Mouse (Mus musculus) hindbrain, embryonic 15.5 days (tissue): ENCODE data around the gene Gm815. TPM values are rescaled to one million over a fixed set of nuclear protein-coding genes. Genes with fewer than 3 reads are reported as not detected.

Source experiments
- ATAC-seq: fragments of 200-750 bp; cut with Nextera tagmentation; 2 replicates; pipeline ENCODE4 v1.8.0; 2017; ENCODE audit warnings: low read depth, moderate number of reproducible peaks, moderate TSS enrichment; ENCODE audit not compliant: low FRiP score
- H3K27ac ChIP-seq: fragments of 300-500 bp; sonication (generic); replicated peaks from 2 replicates; pipeline ENCODE4 v1.5.1; 2015; ENCODE audit warnings: mild to moderate bottlenecking, inconsistent platforms
- H3K27me3 ChIP-seq: fragments of 300-500 bp; sonication (generic); 2 replicates; pipeline ENCODE4 v1.6.1; 2015; ENCODE audit warnings: control low read depth, inconsistent platforms
- H3K36me3 ChIP-seq: fragments of 300-500 bp; sonication (generic); 2 replicates; pipeline ENCODE4 v1.6.1; 2015; ENCODE audit warnings: control low read depth, inconsistent platforms
- H3K4me1 ChIP-seq: fragments of 300-500 bp; sonication (generic); replicated peaks from 2 replicates; pipeline ENCODE4 v1.6.1; 2015; ENCODE audit warnings: control low read depth, inconsistent platforms
- H3K4me2 ChIP-seq: fragments of 300-500 bp; sonication (generic); 2 replicates; pipeline ENCODE4 v1.6.1; 2015; ENCODE audit warnings: moderate library complexity, mild to moderate bottlenecking, inconsistent platforms
- H3K4me3 ChIP-seq: fragments of 300-500 bp; sonication (generic); 2 replicates; pipeline ENCODE4 v1.5.1; 2015; ENCODE audit warnings: mild to moderate bottlenecking, inconsistent platforms
- H3K9ac ChIP-seq: fragments of 300-500 bp; sonication (generic); 2 replicates; pipeline ENCODE4 v1.6.1; 2015; ENCODE audit warnings: inconsistent platforms
- H3K9me3 ChIP-seq: fragments of 300-500 bp; sonication (generic); 2 replicates; pipeline ENCODE4 v1.6.1; 2016; ENCODE audit warnings: control low read depth, inconsistent platforms
- WGBS: fragments of 180-500 bp; shearing (Covaris S2); methylation state at CpG from one replicate; pipeline ENCODE4 v1.1.7; 2015; 5-methylcytosine and 5-hydroxymethylcytosine counted together
- polyA plus RNA-seq: library from polyadenylated mRNA; unstranded; fragments of >200 nt; fragmentation: Nextera tagmentation; extraction: Ambion mirVana; gene quantifications from 2 replicates; pipeline ENCODE4 v1.2.1, GENCODE M21; 2015

Gene Gm815
- polyA plus RNA-seq, 1 experiment from 2014 or later: not detected

DNA sequence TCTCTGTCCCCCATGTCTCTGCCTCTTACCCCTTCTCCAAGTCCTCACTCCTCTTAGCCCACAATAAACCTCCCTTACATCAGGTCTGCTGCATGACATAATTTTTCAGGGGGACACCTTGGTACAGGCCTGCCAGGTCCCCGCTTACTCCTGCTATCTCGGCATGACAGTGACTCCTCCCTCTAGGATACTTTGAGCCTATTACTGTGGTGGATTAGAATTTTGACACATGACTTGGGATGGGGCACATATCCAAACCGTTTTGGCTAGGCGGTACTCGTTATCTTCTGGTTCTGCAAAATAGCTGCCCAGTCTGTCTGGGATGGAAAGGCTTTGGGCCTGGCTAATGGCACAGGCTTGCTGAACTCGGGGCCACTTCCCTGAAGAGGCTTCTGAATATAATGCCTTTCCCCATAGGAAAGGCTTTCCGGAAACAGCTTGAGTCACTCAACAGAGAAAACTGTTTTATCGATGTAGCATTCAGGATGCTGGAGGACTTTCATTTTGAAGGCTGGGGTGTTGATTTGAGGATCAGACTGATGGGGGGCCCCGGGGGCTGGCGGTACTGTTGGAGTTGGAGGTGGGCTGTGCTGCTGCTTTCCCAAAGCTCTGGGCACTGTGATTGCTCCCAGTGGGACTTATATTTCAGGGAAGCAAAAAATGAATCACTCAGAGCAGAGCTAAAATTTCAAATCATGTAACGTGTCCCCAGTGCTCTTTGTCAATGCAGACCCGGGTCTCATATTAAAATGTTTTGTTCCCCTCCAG lies 27.1 kb upstream of the Gm815 start:
- ATAC-seq: no peak

DNA sequence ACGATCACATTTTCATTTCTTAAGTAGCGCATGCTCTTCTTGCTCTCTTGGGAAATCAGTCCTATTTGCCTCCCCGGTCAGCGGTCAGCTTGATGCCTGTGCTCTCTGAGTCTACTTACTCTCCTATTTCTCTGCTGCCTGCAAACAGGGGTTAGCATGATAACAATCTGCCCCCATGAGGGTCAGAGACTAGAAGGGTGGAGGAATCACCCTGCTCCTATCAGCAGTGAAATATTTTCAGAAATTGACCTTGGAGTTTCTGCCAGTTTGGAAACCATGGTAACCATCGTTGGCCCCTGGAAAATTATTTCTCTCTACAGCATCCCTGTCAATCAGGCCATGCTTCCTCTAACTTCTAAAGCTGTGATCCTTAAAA lies 26.5 kb upstream of the Gm815 start:
- H3K9me3 ChIP-seq: no peaks in the 10 kb centered on the region
- H3K4me2 ChIP-seq: no peak overlapping the region
- WGBS: 41% methylated on average over 5 of the region's 5 CpGs
- H3K27me3 ChIP-seq: no peaks in the 10 kb centered on the region
- no peak for ATAC-seq
- no peak overlapping the region for H3K4me3 ChIP-seq
- H3K36me3 ChIP-seq: no peaks in the 10 kb centered on the region
- H3K4me1 ChIP-seq: peaks cover 12% of the 10 kb centered on the region
- no peak overlapping the region for H3K9ac ChIP-seq
- 0 out of 2 replicates have a peak overlapping the region, but pooled peaks have one; percentile 36 for H3K27ac ChIP-seq

More for the DNA sequence above, 27.1 kb upstream of the Gm815 start:
- WGBS: 71% methylated on average over 12 of the region's 12 CpGs
- H3K36me3 ChIP-seq: no peaks in the 10 kb centered on the region
- H3K4me2 ChIP-seq: no peak overlapping the region
- H3K9ac ChIP-seq: no peak overlapping the region
- H3K27me3 ChIP-seq: no peaks in the 10 kb centered on the region
- H3K9me3 ChIP-seq: no peaks in the 10 kb centered on the region
- H3K27ac ChIP-seq: peak overlapping the region; percentile 36; the same call in 1 of the 2 replicates
- H3K4me3 ChIP-seq: no peak overlapping the region
- peaks cover 12% of the 10 kb centered on the region for H3K4me1 ChIP-seq

DNA sequence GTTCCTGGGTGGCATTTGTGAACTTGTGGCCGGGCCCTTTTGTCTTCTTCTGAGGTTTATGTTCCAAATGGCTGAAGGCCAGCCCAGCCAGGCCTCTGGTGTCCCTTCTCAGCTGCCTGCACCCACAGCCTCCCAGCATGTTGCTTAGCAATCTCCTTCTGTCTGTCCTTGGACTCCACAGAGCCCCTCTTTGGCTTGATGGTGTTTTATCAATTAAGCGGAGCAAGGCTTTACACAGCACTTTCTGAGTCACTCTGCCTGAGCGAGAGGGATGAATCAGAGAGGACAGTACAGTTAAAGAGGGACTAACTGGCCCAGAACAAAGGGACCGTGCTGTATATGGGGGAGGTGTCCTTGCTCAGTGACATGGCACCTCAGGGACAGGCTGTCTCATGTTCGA lies 22.0 kb upstream of the Gm815 start:
- H3K27me3 ChIP-seq: no peaks in the 10 kb centered on the region
- H3K27ac ChIP-seq: no peak overlapping the region
- ATAC-seq: peak; percentile 65; the same call in 1 of the 2 replicates
- H3K4me1 ChIP-seq: peaks cover 22% of the 10 kb centered on the region
- no peaks in the 10 kb centered on the region for H3K36me3 ChIP-seq
- H3K4me2 ChIP-seq: no peak overlapping the region
- H3K9ac ChIP-seq: no peak overlapping the region
- whole genome bisulfite sequencing: 62% methylated on average over 5 of the region's 5 CpGs
- no peak overlapping the region for H3K4me3 ChIP-seq
- H3K9me3 ChIP-seq: no peaks in the 10 kb centered on the region

DNA sequence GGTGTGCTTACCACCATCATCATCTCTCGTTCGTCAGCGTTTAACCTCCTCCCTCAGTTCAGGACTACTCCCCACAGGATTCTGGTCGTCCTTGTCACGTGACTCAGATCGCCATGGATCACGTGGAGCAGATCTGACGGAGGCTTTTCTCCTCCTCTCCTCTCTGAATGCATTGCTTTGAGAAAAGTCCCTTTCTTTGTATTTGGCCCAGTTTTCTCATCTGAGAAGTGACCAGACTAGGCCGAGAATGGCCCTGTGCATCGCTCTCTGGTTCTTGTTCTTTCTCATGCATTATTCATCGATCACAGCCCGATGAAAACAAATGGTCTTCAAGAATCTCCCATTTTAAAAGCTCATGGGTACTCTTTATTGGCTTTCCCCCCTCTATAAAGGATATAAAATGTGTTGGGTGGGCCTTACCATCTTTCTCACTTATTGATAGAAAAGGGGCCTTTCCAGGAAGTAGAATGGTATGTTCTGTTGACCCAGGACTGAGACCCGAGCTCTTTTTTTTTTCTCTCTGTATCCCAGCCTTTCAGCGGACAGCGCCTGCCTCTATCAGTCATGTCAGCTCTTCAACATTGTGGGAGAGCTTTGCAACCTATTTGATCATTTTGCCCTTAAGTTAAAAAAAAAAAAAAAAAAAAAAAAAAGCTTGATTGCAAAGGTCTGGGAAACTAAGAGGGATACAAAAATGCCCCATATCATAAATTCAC lies 20.5 kb upstream of the Gm815 start:
- Histone ChIP-seq H3K27me3 (no peaks in the 10 kb centered on the region), H3K4me2 (no peak overlapping the region), H3K36me3 (no peaks in the 10 kb centered on the region), H3K9ac (no peak overlapping the region), H3K4me3 (no peak overlapping the region), H3K9me3 (no peaks in the 10 kb centered on the region), H3K4me1 (peaks cover 20% of the 10 kb centered on the region), H3K27ac (no peak overlapping the region)
- 41% methylated on average over 15 of the region's 15 CpGs for WGBS
- no peak for ATAC-seq

DNA sequence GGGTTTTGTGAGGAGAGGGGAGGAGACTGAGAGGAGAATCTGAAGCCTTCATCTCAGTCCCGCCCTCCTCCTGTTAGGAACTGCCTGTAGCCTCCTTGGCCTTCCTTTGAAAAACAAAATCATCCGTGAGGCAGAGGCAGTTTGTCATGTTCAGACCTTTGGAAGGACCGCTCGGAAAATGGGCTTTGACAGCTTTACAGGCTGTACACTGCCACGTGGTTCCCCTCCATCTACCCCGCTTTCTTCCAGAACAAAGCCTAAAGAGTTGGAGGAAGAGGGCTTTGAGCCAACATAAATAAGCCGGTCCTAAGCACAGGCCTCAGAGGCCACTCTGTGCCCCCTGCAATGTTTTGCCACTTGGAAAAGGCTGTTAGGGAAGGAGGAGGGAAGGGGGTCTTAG lies 19.9 kb upstream of the Gm815 start:
- Histone ChIP-seq H3K4me3 (no peak overlapping the region), H3K9me3 (no peaks in the 10 kb centered on the region), H3K27me3 (no peaks in the 10 kb centered on the region), H3K4me2 (no peak overlapping the region), H3K27ac (0 out of 2 replicates have a peak overlapping the region, but pooled peaks have one; percentile 10), H3K36me3 (no peaks in the 10 kb centered on the region), H3K9ac (no peak overlapping the region), H3K4me1 (peaks cover 26% of the 10 kb centered on the region)
- peak; percentile 80 for ATAC-seq
- 16% methylated on average over 7 of the region's 7 CpGs for WGBS

DNA sequence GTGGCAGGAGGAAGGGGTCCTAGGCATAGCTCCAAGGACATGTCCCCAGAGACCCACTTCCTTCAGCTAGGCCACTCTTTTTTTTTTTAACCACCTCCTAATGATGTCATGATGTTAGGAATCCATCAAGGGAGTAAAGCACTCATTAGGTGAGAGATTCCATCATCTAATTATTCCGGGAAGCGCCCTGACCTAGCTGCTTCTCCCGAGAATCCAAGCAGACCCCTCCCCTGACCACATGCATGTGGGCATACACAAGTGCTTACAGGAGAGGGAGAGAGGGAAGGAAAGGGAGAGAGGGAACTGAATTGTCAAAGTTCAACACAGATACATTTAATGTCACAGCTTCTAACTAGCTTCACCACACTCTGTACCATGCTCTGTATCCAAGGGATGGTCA lies 16.1 kb upstream of the Gm815 start:
- Histone ChIP-seq H3K4me3 (no peak overlapping the region), H3K27ac (no peak overlapping the region), H3K9me3 (no peaks in the 10 kb centered on the region), H3K4me1 (peaks cover 42% of the 10 kb centered on the region), H3K4me2 (no peak overlapping the region), H3K36me3 (no peaks in the 10 kb centered on the region), H3K9ac (no peak overlapping the region), H3K27me3 (no peaks in the 10 kb centered on the region)
- no peak for ATAC-seq
- 43% methylated on average over 3 of the region's 3 CpGs for WGBS

DNA sequence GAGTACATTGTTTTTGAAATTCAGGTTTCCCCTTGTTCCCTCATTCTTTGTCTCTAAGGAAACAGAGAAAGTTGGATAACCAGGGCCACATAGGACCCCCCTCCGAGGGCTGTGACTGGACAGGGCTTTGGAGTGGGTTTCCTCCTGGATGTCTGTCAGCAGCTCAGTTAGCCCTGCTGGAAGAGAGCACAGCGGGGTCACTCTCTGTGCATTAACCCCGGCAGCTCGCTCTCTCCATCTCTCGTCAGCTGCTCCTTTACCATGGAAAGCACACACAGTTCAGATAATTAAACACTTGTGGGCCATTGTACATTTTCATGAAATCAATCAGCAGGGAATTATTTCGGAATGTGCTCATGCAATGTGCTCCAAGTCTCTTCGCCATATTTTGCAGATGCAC lies 15.4 kb upstream of the Gm815 start:
- Histone ChIP-seq H3K9me3 (no peaks in the 10 kb centered on the region), H3K27me3 (no peaks in the 10 kb centered on the region), H3K36me3 (no peaks in the 10 kb centered on the region), H3K4me2 (no peak overlapping the region), H3K4me1 (peaks cover 40% of the 10 kb centered on the region), H3K4me3 (no peak overlapping the region), H3K9ac (no peak overlapping the region), H3K27ac (no peak overlapping the region)
- no peak for ATAC-seq
- 21% methylated on average over 7 of the region's 7 CpGs for WGBS

DNA sequence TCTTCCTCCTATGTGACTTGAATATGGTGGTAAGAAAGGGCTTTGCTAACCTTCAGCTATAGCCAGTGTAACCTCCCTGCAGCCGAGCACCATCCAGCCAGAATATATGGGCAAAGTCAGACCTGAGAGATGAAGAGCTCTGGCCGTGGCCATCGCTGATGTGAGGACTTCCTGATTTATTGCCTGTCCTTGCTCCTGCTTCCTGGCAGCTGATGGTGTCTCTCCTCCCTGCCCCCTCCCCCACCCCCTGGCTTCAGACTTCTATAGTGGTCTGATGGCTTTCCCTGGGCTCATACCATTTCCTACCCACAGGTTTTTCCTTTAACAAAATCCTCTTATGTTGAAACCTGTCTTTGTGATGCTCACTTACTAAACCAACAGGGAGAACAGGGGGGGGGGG lies 14.6 kb upstream of the Gm815 start:
- Histone ChIP-seq H3K4me3 (no peak overlapping the region), H3K4me1 (peaks cover 32% of the 10 kb centered on the region), H3K9ac (no peak overlapping the region), H3K27ac (no peak overlapping the region), H3K36me3 (no peaks in the 10 kb centered on the region), H3K4me2 (no peak overlapping the region), H3K9me3 (no peaks in the 10 kb centered on the region), H3K27me3 (no peaks in the 10 kb centered on the region)
- no peak for ATAC-seq
- WGBS: 33% methylated on average over 3 of the region's 3 CpGs

DNA sequence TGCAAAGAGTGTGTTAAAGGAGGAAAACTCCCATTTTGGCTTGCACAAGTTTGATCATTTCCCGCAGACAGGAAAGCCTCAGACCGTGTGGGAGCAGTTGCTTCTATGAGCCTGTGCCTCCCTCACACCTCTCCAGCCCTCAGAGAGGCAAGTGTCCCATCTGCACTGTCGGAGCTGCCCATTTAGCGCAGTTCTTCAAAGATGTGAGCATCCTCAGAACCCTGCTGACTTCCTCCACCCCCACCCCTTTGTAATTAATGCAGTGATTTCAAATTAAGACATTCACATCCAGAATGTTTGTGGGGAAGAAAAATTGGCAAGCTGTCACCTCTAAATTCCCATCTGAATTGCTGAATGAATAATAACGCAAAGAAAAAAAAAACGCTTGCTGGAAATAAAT lies 12.8 kb upstream of the Gm815 start:
- ATAC-seq: no peak
- Histone ChIP-seq H3K27ac (no peak overlapping the region), H3K4me2 (no peak overlapping the region), H3K4me3 (no peak overlapping the region), H3K27me3 (no peaks in the 10 kb centered on the region), H3K4me1 (peaks cover 41% of the 10 kb centered on the region), H3K9ac (no peak overlapping the region), H3K36me3 (no peaks in the 10 kb centered on the region), H3K9me3 (no peaks in the 10 kb centered on the region)
- WGBS: 27% methylated on average over 6 of the region's 6 CpGs

DNA sequence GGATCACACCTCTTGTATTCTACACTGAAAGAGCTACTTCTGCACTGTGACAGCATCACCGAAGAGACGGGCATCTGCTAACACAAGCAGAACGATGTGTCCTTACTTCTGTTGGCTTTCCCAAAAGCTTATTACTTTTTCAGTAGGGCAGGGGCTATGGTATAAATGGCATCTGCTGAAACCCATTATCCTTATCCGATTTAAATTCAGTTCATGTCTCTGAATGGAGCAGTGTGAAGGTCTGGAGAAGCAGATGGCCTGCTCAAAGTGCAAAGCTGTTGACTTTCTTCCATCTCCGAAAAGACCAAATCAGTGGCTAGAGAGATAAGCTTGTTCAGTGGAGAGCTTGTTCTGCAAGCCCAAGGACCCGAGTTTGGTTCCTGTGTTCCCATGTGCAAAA lies 10.1 kb upstream of the Gm815 start:
- Histone ChIP-seq H3K27me3 (no peaks in the 10 kb centered on the region), H3K9me3 (no peaks in the 10 kb centered on the region), H3K4me1 (peaks cover 27% of the 10 kb centered on the region), H3K4me2 (no peak overlapping the region), H3K36me3 (no peaks in the 10 kb centered on the region), H3K27ac (no peak overlapping the region), H3K9ac (no peak overlapping the region), H3K4me3 (no peak overlapping the region)
- 0 out of 2 replicates have a peak, but pooled peaks have one; percentile 35 for ATAC-seq
- 75% methylated on average over 6 of the region's 6 CpGs for WGBS

DNA sequence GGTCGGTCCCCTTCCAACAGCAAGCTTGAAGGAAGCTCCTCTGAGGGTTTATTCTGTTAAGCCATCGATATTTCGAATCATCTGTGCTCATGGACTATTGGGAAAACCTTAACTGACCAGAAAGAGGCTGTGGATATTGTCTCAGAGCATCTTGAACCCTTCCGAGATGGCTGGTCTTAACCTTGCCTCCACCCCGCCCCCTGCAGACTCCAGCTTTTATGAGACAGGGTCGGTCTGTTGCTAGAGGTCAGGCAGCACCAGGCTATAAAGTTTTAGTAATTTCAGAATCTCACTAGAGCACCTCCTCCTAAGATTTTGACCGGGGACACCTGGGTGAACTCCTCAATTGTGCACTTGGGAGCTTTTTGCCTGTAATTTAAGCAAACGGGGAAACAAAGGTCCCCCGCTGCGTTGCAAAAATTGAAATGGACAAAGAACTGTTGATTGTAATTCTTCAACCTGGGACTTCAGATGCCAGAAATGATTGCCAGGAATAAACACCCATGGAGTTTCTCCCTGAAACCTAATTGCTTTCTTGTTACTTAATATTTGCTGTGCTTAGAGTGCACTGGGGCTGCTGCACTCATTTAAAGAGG lies 8.4 kb upstream of the Gm815 start:
- Histone ChIP-seq H3K4me1 (peaks cover 21% of the 10 kb centered on the region), H3K9me3 (no peaks in the 10 kb centered on the region), H3K27me3 (no peaks in the 10 kb centered on the region), H3K4me3 (no peak overlapping the region), H3K4me2 (no peak overlapping the region), H3K27ac (0 out of 2 replicates have a peak overlapping the region, but pooled peaks have one; percentile 12), H3K9ac (no peak overlapping the region), H3K36me3 (no peaks in the 10 kb centered on the region)
- WGBS: 17% methylated on average over 10 of the region's 10 CpGs
- ATAC-seq: peak; percentile 54; the same call in 1 of the 2 replicates

DNA sequence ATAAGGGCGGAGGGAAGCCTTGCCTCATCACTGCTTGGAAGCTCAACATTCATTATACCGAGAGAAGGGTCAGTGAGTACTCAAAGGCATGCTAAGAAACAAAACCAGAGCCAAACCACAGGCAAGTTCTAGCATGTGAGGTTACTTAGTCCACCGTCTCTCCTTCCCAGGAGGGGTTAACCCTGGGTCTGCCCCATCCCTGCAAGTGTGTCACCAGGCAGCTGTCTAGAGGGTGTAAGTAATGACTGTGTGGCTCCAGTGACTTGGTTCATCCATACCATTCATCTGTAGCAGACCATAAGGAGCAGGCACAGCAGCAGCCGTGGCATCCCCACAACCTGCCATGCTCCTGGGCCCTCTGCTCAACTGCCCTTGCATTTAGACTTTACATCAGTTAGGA lies 5.8 kb upstream of the Gm815 start:
- H3K9me3 ChIP-seq: no peaks in the 10 kb centered on the region
- no peak overlapping the region for H3K4me2 ChIP-seq
- no peak overlapping the region for H3K4me3 ChIP-seq
- WGBS: 84% methylated on average over 4 of the region's 4 CpGs
- peaks cover 11% of the 10 kb centered on the region for H3K4me1 ChIP-seq
- ATAC-seq: no peak
- no peak overlapping the region for H3K27ac ChIP-seq
- no peak overlapping the region for H3K9ac ChIP-seq
- no peaks in the 10 kb centered on the region for H3K36me3 ChIP-seq
- no peaks in the 10 kb centered on the region for H3K27me3 ChIP-seq
